Mouse (Mus musculus) ovary, postnatal 36 days (tissue): ENCODE measurements around the gene Espn.
A peak's percentile ranks its signal among the peaks of the same experiment; 100 is the strongest.

Experiments
- DNase-seq: peaks from one replicate; pipeline ENCODE4 v3.0.0; 2022; ENCODE audit warnings: low spot score, mixed read lengths

Espn gene

DNA sequence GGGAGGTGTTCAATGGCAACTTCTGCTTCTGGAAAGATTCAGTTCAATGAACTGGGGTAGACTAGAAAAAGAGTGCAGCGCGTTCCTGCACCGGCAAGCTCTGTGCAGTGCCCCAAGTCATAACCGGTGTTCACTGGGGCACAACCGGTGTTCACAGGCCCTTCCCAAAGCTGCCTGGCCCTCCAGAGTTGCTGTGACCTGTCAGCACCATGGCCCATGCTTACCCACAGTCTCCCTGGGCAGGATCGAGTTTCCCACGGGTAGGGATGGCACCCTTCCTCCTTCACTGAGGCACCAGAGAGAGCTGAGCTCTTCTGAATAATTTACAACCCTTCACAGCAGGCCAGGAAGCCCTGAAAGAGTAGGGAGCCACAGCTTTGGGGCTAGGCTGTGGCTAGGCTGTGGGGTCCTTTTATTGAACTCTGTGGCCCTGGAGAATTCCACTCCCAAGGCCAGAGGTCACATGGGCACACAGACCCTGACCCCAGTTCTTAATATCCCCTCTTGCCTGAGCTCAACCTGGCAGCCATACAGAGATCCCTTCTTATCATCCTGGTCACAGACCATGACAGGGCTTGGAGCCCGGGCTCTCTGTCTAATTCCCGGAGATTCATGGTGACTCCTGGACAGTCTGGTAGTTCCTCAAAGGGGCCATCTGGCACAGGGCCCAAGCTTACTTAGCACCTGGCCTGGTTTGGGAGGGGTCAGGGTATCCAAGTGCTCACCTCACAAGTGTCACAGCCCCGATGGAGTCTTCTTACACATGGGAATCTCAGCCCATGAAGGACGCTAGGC, 5.9 kb downstream of the Espn start:
- DNase-seq, result no peak

DNA sequence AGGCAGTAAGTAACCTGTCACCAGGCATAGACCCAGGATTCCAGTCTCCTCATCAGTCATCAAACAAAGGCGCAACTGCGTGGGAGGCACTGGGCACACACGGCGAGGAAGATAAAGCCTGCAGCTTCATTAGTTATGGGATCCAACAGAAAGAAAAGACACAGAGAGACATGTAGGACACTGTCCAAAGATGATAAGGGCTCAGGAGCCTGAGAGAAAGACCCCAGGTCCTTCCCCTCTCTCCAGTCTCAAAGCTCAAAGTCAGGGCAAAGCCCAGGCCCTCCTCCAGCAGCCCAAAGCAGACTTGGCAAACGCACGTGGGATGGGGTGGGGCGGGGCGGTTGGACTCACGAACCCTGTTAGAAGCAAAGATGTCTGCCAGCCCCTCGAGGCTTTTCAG, 6.7 kb downstream of the Espn start:
- no peak for DNase-seq

DNA sequence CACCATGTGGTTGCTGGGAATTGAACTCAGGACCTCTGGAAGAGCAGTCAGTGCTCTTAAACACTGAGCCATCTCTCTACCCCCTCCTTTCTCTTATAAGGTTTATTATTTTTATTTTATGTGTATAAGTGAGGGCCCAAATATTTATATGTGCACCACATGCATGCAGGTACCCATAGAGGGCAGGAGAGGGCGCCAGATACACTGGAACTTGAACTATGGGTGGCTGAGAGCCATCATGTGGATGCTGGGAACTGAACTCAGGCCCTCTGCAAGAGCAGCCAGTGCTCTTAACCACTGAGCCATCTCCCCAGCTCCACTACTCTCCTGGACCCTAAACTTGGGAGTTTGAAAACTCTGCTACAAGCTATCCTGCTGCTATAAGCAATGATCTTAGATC, 8.5 kb downstream of the Espn start:
- DNase-seq, result no peak

DNA sequence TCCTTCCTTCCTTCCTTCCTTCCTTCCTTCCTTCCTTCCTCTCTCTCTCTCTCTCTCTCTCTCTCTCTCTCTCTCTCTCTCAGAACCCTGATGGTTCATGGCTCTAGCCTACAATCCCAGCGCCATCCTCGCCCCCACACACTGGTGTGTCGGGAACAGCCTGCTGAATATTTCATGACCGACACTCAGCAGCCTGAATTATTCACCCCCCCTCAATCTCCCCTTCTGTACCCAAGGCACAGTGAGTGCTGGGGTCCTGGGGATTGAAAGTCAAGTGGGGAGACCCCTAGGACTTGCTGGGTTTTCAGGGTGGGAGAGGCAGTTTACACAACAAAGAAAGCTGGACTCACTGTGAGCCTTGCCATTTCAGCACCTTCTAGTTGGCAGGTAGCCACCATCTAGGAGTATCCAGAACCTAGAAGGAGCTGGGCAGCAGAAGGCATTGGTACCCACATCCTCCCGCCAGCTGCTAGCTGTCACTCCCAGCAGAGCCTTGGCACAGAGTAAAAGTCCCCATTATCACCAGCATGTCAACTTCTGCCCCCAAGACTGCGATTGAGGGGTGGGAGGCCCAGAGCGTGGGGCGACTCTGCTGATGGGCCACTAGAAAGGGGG, 10.5 kb downstream of the Espn start:
- no peak for DNase-seq

DNA sequence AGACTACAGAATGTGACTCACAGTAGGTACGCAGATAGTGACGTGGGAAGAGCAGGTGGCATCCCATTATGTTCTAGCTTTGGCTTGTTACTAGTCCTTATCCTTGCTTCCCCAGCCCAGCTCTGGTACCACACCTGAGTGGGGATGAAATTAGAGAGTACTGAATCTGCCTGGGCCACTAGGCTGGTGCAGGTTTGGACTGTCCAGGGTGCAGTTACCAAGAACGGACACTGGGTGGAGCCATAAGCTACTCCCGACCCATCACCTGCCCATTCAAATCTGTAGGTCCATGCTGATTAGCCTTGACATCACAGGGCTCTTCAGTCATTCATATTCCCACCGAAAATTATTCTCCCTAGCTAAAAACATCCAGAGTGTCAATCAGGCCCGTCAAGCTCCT, 11.7 kb downstream of the Espn start:
- DNase-seq, result peak; percentile 49

DNA sequence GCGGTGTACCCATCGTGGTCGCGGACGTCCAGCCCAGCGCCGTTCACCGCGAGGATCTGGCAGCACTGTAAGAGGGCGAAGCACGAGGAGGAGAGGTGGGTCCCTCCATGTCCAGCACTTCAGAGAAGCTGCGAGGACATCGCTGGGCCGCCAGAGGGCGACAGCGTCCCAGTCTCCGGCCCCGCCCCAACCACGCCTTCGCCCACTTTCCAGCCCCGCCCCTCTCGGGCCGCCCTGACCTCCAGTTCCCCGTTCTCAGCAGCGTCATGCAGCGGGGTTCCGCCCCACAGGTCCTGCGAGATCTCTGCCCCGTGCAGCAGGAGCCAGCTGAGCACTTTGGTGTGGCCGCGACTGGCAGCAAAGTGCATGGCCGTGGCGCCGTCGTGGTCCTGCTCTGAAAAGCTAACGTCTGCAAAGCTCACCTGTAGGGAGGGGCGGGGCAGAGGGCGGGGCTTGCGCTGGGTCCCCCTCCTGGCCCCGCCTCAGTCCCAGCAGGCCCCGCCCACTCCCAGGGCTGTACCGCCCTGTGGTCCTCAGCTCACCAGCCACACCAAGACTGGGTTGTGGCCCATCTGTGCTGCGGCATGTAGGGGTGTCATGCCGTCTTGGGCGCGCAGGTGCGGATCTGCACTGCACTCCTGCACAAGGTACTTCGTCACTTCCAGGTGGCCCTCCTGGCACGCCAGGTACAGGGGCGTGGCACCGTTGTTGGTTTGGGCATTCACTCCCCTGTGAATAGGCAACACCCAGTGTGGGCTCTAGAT, 13.5 kb downstream of the Espn start:
- DNase-seq, result peak; percentile 89

DNA sequence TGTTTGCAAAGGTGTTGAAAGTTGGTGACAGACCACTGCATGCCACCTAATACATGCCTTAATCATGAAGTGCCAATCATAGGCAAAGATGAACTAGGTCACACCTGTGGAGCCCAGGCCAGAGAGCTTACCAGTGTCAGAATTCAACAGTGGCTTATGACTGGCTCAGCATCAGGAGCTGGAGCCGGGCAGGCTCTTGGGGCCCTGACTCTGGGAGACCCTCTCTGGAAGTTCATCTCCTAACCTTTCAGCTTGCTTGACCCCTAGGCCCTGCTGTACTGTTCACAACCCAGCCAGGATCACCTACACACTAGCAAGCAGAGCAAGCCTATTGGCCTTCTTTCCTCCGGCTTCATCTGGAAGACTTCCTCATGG, 15.3 kb downstream of the Espn start:
- no peak for DNase-seq

DNA sequence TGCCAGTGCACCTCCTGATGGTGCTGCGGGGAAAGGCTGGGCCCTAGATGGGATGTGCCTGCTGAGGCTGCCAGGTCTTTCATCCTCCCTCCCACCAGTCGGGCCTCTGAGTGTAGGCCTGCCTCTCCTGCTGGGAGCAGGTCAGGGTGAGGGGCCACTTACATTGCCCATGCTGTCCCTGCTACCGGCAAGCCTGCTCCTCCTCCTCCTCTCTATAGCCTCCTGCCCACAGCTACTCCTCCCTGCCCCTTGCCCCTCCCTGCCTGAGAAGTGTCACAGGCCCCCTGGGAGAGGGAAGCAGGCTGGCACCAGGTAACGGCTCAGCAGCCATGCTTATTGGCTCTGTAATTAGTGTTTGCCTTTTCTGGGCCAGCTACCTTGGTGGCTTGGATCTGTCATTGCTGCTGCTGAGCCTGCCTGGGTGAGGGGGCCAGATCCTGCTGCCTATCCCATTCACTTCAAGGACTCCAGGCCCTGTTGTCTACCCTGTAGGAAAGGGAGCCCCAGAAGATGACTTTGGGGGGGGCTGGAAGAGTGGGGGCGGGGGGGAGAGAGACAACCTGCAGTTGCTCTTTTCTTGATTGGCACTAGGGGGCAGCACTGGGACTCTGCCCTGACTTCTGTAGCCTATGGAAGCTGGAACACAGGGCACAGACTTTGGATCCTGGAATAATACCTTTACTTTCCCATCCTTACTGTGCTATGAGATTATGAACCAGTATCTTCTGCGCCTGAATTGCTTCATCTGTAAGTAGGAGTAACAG, 15.9 kb downstream of the Espn start:
- no peak for DNase-seq

DNA sequence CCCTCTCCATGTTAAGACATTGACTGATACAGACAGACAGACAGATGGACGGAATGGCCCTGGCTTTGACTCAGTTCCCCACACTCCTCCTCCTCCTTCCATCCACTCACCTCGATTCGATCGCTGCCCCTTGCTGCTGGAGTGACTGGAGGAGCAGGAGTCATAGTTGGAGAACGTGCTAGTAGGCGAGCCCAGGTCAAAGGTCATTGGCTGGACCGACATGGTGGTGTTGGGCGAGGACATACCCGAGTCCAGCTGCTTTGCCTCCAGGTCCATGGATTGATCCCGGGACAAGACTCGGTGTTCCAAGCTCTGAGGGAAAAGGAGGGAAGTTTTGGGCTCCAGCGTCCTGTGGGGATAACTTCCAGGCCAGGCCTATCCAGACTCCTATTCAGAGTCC, 16.8 kb downstream of the Espn start:
- no peak for DNase-seq

DNA sequence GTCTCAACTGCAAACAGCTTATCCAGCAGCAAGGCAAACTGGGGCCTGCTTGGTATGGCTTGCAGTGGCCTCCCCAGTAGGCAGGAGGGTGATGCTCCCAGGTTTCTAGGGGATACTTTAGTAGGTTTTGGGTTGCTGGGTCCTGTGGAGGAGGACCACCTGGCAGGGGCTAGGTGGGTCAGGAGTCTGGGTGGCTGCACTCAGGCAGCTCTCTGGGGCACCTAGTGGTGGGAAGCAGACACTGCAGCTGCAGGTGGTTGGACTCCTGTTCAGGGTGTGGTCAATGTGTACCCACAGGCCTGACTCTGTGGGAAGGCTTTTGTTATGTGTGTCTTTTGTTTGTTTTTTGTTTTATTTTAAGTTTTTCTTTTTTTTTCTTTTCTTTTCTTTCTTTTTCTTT, 17.7 kb downstream of the Espn start:
- DNase-seq, result peak; percentile 52

DNA sequence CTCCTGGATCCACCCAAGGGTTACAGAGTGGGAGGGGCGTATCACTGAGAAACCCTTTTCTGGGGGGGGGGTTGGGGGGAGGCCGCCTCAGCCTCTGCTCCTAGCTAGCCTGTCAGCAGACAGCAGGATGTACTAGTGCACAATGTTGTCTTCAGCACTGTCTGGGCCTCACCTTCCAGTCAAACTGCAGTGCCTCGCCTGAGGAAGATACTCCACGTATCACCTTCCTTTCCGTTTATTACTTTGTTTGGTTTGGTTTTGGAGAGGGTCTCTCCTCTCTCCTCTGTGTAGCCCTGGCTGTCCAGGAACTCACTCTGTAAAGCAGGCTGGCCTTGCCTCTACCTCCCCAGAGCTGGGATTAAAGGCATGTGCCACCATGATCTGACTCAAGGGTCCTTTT, 19.0 kb downstream of the Espn start:
- DNase-seq, result no peak

DNA sequence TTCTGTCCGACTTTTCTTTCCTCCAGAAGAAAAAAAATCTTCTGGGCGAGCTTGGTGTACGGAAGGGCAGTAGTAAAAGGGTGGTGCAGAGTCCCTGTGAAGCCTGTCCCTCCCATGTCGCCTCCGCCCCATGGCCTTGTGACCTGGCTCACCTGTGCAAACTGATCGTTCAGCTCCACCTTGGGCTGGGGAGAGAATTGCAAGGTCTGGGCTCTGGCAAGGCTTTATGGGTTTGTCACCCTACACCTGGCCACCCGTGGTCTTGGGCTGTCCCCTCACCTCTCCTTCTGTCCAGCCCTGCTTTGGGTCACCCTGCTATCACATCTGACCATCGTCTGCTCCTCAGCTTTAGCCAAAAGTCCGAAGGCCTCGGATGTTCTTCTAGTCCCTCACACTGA, 19.4 kb downstream of the Espn start:
- no peak for DNase-seq

DNA sequence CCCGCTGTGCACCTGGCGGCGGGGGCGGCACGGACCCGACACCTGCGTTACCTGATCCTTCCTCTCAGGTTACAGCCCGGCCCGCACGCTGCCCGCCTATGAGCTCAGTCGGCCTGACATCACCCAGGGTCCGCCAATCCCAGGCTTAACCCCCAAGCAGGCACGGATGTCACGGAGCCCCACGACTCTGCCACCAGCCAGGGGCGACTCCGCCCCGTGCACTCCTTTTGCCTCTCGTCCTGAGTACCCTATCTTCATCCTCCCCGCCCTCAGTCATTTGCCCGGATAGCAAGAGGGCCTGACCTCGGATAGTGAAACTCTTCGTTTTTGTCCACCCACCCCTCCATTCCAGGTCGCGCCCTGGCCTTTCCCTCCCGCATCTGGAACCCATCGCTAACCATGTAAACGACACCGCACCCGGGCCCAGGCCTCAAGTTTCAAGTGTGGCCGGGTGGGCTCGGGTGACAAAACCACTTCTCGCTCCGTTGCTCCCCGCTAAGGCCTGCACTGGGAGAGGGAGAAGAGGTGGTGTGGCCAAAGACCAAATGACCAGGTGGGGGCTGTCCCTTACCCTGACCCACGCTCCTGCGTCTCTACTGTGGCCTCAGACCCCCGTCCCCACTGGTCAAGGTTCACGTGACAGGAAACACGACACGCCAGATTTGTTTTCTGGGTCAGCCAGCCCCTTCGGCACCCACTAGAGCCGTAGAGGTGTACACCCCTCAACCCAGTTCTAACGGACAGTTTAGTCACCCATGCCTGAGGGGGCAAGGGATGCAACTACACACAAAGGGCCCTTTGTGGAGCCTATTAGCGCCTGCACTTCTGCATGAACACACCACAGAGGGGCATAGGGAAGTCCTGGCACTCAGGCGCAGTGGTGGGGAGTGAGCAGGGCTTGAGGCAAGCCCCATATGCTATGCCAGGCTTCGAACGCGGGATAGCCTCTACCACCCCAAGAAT, 20.1 kb downstream of the Espn start:
- no peak for DNase-seq

DNA sequence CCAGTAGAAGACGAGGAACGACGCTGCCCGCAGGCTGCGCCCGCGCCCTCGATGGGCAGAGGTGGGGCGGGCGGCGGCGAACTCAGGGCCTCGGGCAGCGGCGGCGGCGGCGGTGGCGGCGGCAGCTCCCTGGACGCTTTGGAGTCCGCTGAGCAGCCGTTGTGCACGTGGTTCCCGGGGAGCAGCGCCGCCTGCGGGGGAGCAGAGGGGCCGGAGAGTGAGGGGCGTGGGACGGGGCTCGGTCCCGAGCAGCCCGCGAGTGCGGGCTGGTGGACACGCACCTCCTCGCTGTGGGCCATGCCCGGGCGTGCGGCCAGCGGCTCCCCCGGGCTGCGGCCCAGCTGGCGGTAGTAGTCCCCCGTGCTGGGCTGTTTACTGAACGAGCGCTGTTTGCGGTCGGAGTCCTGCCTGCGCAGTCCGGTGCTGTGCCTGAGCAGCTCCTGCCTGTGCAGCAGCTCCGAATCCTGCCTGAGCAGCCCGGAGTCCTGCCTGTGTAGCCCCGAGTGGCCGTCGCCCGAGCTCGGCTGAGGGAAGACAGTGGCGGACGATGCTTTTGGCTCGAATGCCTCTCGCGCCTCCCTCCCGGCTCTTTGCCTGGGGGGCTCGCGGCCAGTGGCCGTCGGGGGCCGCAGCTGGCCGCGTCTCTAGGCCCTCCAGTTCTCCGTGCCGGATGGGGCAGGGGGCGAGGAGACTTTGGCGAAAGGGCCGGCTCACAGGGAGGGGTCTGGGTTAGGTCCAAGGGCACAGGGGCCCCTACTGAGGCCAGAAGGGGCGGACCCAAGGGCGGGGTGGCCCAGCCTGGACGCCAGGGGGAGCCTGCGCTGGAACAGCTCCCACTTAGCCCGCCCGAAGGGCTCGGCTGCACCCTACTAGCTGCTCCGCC, 21.2 kb downstream of the Espn start:
- DNase-seq, result peak; percentile 72

DNA sequence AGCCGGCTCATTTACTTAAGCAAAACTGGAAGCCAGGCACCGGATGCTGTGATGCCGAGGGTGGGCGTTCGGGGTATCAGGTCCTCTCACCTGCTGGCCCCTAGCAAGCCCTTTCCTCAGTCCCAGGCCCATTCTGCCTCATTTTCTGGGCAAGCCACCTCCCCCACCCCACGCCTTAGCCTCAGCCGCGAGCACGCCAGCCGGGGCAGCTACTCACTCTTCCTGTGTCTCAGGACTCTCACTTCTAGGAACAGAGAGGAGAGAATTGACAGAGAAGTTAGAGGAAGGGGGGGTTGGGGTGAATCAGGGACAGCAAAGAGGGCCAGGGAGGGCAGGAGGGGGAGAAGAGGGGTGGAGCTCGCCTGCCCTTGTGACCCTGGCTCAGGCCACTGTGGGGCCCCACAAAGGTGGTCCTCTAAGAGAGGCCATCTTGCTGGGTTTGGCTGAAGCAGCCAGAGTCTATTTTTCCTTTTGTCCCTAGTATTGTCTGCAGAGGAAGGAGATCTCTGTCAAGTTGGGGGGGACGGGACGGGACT, 22.7 kb downstream of the Espn start:
- DNase-seq, result no peak

DNA sequence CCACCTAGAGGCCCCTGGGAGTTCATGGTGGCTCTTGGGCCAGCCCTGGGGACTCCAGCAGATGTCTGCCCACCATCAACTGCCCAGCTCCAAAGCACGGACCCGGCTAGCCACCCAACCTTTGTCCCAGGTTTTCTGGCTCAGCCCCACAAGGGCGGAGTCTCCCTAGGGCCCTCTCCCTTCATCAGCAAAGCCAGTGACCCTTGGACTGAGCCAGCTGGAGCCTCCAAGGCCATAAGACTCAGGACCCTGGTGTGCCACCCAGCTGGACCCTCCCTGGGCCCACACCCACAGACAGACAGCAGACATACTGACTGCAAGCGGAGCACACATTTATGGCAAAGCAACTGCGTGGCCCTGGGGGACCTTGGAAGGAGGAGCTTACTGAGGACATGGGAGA, 23.4 kb downstream of the Espn start:
- DNase-seq, result no peak

DNA sequence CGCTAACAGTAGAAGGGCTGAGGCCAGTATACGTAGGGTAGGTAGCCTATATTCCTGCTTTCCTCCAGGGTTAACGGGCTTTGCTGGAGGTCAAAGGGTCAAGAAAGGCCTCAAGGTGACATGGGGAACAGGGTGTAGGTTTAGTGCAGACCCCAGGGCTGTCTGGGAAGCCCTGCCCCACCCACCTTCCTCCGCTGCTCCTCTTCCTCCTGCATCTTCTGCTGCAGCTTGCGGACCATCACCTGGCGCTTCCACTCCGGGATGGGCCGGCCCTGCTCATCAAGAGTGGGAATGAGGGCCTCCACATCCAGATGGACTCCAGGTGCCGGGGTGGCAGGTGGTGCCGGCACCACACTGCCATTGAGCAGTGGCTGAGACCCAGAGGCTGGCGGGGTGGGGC, 24.3 kb downstream of the Espn start:
- no peak for DNase-seq

DNA sequence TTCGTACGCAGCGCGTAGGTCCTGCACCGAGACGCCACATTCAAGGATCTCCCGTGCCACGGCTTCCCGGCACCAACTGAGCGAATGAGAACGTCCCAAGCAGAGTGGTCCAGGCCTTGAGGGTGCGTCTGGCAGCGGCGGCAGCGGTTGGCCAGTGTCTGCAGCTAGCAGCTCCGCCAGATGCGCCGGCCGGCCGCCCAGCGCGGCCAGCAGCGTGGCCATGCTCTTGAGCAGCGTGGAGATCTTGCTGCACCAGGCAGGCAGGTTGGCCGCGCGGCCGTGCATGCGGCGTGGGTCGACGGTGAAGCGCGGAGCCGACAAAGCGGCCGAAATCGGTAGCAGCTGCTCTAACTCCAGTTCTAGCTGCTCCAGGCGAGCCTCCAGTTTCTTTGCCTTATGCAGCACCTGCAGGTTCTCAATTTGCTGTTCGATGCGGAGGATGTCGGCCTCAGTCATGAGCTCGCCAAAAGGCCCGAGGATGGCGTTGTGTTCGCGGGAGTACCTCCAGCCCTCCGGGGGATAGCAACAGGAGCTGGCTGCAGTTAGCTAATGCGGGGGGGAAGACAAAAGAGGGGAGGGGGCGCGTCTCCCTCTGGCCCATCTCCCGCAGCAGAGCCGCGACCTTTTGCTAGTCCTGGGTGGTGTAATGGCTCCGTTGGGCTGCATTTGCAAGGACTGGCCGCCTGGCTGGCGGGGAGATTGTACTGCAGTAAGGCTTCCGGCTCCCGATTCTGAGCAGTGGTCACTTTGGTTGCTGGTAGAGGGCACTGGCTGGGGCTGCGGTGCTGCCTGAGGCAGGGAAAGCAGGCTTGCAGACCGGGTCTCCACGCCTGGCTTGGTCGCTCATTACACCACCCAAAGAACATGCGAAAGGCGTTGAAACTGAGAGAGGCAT, 25.9 kb downstream of the Espn start:
- DNase-seq, result no peak
